Mouse (Mus musculus) right cerebral cortex, postnatal 14 days (tissue): Measurements from ENCODE around the gene Camsap1.

Experiments used
- DNase-seq: peaks from one replicate; pipeline ENCODE4 v3.0.0; 2022

The Camsap1 gene

GRCm38 (mm10) chr2:25983159-25983907 lies at the start of gene Camsap1:
Gene Camsap1 (minus strand): TSS chr2:25983282.
- DNase-seq, result peak; percentile 100

- no peak for DNase-seq
Measured at GRCm38 (mm10) chr2:26030288-26030687, 47.2 kb upstream of the Camsap1 start.

- peak; percentile 25 for DNase-seq
Measured at GRCm38 (mm10) chr2:26024138-26025075, 41.3 kb upstream of the Camsap1 start.

- DNase-seq, result no peak
Measured at GRCm38 (mm10) chr2:26022626-26023025, 39.5 kb upstream of the Camsap1 start.

GRCm38 (mm10) chr2:26022258-26022565 lies 39.1 kb upstream of the Camsap1 start:
- DNase-seq, result peak; percentile 10

- DNase-seq, result peak; percentile 87
Measured at GRCm38 (mm10) chr2:26021561-26022257, 38.6 kb upstream of the Camsap1 start, which contains the start of gene Ubac1. Gene Ubac1 (minus strand): TSS chr2:26021747.

GRCm38 (mm10) chr2:26020714-26021560 lies 37.9 kb upstream of the Camsap1 start:
- peak; percentile 59 for DNase-seq

GRCm38 (mm10) chr2:26019923-26020322 lies 36.8 kb upstream of the Camsap1 start:
- DNase-seq, result no peak

- DNase-seq, result no peak
Measured at GRCm38 (mm10) chr2:26017326-26017725, 34.2 kb upstream of the Camsap1 start.

GRCm38 (mm10) chr2:26013674-26014073 lies 30.6 kb upstream of the Camsap1 start:
- no peak for DNase-seq

- DNase-seq, result no peak
Measured at GRCm38 (mm10) chr2:26011420-26011819, 28.3 kb upstream of the Camsap1 start.

GRCm38 (mm10) chr2:26002001-26002400 lies 18.9 kb upstream of the Camsap1 start:
- no peak for DNase-seq

- DNase-seq, result no peak
Measured at GRCm38 (mm10) chr2:26001136-26001535, 18.1 kb upstream of the Camsap1 start.

- DNase-seq, result no peak
Measured at GRCm38 (mm10) chr2:25997716-25998115, 14.6 kb upstream of the Camsap1 start.

- DNase-seq, result no peak
Measured at GRCm38 (mm10) chr2:25994791-25995190, 11.7 kb upstream of the Camsap1 start.

- no peak for DNase-seq
Measured at GRCm38 (mm10) chr2:25992285-25992684, 9.2 kb upstream of the Camsap1 start.

- DNase-seq, result no peak
Measured at GRCm38 (mm10) chr2:25989651-25990050, 6.6 kb upstream of the Camsap1 start.

- DNase-seq, result no peak
Measured at GRCm38 (mm10) chr2:25987817-25988216, 4.7 kb upstream of the Camsap1 start.

GRCm38 (mm10) chr2:25986601-25987000 lies 3.5 kb upstream of the Camsap1 start:
- DNase-seq, result no peak

- DNase-seq, result no peak
Measured at GRCm38 (mm10) chr2:25982426-25983091, 523 bp downstream of the Camsap1 start.

GRCm38 (mm10) chr2:25982052-25982425 lies 1.0 kb downstream of the Camsap1 start:
- peak; percentile 54 for DNase-seq

GRCm38 (mm10) chr2:25978997-25979396 lies 4.1 kb downstream of the Camsap1 start:
- no peak for DNase-seq
